Mouse (Mus musculus) right cerebral cortex, postnatal 10 days (tissue): ENCODE data around the gene Olfr780.
"Not testable (repeated sequence)": the region's sequence is repeated elsewhere in the genome, so short reads cannot be mapped to it uniquely, and the experiment has no call there.

ENCODE experiments used
- DNase-seq, 2 experiments: peaks; one replicate each; pipeline ENCODE4 v3.0.0; 2021; ENCODE audit warnings: low spot score in 2 of 2

The Olfr780 gene

GRCm38 (mm10) chr10:129317817-129318216 is at the start of gene Olfr780:
Gene Olfr780 (plus strand): TSS chr10:129318117.
- DNase-seq, result no peak

GRCm38 (mm10) chr10:129271081-129271535 is 46.8 kb upstream of the Olfr780 start, which contains the start of gene Olfr777:
Gene Olfr777 (minus strand): TSS chr10:129271485.
- DNase-seq, result no peak

GRCm38 (mm10) chr10:129312973-129313372 is 4.9 kb upstream of the Olfr780 start:
- DNase-seq, result not testable (repeated sequence)

GRCm38 (mm10) chr10:129313521-129313920 is 4.4 kb upstream of the Olfr780 start:
- DNase-seq, result not testable (repeated sequence)

- no peak for DNase-seq
Observed at GRCm38 (mm10) chr10:129328554-129328953, 10.6 kb downstream of the Olfr780 start, which contains the start of gene Olfr781. Gene Olfr781 (plus strand): TSS chr10:129328854.

- no peak for DNase-seq
Observed at GRCm38 (mm10) chr10:129348550-129348949, 30.6 kb downstream of the Olfr780 start, which contains the start of gene Olfr782. Gene Olfr782 (plus strand): TSS chr10:129348850.

- not testable (repeated sequence) for DNase-seq
Observed at GRCm38 (mm10) chr10:129352475-129352874, 34.6 kb downstream of the Olfr780 start.

- not testable (repeated sequence) for DNase-seq
Observed at GRCm38 (mm10) chr10:129356496-129356895, 38.6 kb downstream of the Olfr780 start.

- no peak for DNase-seq
Observed at GRCm38 (mm10) chr10:129357307-129357706, 39.4 kb downstream of the Olfr780 start.
